Mouse (Mus musculus): ENCODE data around the gene Ephb2.

The Ephb2 gene

DNA sequence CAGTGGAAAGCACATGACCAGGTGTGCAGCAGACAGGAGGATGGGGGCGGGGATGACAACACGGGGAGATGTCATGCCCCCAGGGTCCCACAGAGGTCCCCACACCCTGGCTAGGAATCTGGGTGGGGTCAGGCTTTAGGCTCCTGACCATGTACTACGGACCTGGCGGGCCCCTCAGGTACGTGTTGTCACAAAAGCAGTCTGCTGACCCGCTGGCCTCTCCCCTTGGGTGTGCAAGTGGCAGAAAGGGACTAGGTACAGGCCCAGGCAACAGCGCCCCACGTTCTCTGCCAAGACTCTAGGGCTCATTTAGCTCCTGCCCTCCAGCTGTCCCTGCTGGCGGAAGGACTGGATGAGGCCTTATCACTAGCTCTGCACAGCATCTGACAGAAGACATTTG is 105.3 kb downstream of the Ephb2 start:
- DNase-seq = no peak

DNA sequence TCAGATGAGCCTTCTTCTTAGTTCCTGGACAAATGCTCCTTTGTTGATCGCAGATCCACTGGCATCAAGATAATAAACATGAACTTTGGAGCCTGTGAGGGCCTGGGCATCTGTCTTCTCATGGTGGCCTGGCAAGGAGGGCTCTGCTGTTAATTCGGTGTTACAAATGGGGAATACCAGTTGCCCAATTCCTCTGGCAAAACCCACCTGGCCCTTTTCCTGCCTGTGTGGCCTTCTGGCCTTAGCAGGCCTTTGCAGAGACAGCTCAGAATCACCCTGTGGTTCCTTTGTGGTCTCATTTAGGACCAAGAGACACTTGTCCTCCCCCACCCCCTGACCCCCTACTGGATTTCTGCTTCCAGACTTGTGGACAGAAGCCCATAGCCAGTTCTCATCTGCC is 106.2 kb downstream of the Ephb2 start:
- no peak for DNase-seq

GRCm38 (mm10) chr4:136726941-136727340 is 108.8 kb downstream of the Ephb2 start:
- no peak for DNase-seq

DNA sequence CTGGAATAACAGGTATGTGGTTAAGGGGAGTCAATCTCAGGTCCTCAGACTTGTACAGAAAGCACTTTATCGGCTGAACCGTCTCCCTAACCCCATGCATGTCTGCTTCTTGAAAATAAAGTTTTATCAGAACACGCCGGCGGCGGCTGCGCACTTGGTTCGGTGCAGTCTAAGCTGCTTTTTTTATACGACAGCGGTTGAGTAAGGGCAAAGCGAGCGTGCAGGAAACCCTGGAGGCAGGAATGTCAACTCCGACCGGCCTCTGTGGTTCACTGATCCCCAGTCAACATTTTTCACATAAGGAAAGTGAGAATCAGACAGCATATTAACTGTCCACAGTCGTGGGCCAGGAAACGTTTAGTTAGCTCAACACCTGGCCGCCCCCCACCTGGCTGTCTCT is 111.1 kb downstream of the Ephb2 start:
- no peak for DNase-seq

DNA sequence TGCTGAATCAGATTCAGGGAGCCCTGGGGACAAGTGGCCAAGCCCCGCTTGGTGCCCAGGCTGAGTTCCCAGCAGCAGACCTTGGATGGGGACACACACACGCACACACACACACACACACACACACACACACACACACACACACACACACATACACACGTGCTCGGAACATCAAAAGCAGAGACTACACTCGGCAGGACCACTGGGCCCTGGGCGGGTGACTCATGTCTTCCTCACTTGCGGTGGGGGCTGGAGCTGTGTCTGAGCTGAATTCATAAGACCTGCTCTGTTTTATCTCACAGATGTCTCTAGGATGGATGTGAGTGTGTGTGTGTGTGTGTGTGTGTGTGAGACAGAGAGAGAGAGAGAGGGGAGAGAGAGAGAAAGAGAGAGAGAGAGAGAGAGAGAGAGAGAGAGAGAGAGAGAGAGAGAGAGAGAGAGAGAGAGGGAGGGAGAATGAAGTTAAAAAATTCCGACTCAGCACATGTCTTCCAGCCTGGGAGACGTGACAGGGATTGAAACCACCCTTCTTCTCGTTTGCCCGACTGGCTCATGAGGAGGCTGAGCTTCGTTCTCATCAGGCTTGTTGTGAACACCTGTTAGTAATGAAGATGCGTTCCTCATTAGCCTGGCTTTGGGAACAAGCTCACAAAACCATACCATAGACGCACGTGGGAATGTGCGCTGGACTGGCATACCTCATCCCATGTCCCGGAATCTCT is 113.3 kb downstream of the Ephb2 start:
- DNase-seq = no peak

DNA sequence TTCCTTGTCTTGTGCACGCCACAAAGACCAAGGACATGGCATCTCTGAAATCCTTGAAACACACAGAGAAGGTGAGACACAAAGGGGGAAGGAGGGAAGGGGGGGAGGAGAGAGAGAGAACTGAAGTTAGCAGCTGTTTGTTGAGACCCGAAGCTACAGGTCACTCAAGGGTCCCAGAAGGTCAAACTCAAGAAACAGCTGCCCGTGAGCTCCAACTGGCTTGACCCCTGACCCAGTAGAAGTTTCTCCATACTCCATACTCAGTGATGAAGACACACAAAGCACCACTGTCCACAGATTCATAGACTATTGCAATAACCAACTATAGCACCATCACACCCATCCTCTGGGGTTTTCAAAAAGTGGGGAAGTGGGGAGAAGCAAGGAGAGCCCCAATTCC is 113.9 kb downstream of the Ephb2 start:
- no peak for DNase-seq

DNA sequence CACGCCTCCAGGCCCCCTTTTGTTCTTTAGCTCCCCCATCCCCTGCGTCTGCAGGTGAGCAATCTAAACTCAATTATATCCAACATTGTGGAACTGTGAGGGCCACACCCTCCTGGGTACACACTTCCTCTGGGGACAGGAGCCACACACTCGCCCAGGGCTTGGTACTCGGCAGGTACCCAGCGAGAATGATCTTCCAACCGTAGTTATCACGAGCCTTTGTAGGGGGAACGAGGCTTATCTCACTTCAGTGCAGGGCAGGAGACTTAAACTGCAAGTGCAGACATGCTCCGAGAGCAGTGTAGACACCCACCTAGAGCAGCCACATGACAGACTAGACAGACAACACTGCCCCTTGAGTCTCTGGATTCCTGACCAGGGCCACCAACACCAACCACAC is 115.8 kb downstream of the Ephb2 start:
- no peak for DNase-seq

GRCm38 (mm10) chr4:136718193-136718986 is 117.4 kb downstream of the Ephb2 start:
- DNase-seq = no peak

- DNase-seq = no peak
Measured at GRCm38 (mm10) chr4:136716561-136716972, 119.2 kb downstream of the Ephb2 start.

DNA sequence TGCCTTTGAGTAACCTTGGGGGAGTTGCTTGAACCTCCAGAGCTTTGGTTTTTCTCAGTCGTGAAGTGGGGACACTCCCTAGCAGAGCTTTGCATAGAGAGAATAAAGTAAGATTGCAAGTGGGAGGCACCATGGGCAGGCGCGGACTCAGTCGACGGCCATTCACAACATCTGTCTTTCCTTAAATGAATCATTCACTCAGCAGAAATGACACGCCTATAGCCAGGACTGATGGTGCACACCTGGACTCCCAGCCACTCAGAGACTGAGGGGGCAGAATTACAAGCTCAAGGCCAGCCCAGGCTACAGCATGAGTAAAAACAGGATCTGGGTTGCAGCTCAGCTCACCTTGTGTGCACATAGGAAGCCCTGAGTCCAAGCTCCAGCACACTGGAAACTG is 121.3 kb downstream of the Ephb2 start:
- DNase-seq = no peak

DNA sequence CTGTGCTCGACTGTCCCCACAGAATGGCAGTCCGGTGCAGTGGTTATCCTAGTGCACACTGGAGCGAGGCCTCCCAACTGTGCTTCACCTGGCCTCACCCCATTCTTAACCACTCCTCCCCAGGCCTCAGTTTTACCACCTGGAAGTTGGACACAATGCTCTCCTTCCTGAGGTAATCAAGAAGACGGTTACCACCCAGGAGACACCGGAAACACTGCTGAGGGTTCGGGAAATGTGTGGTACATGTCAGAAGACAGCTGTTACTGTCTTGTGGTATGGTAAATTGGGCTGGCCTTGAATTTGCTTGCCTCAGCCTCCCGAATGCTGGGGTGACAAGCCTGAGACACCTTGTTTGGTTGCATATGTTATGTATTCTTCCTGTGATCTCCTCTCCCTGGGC is 121.9 kb downstream of the Ephb2 start:
- DNase-seq = peak in 1 of 2 experiments; percentile 22

- DNase-seq = peak; percentile 7 to 29
Measured at GRCm38 (mm10) chr4:136713431-136713830, 122.4 kb downstream of the Ephb2 start.

DNA sequence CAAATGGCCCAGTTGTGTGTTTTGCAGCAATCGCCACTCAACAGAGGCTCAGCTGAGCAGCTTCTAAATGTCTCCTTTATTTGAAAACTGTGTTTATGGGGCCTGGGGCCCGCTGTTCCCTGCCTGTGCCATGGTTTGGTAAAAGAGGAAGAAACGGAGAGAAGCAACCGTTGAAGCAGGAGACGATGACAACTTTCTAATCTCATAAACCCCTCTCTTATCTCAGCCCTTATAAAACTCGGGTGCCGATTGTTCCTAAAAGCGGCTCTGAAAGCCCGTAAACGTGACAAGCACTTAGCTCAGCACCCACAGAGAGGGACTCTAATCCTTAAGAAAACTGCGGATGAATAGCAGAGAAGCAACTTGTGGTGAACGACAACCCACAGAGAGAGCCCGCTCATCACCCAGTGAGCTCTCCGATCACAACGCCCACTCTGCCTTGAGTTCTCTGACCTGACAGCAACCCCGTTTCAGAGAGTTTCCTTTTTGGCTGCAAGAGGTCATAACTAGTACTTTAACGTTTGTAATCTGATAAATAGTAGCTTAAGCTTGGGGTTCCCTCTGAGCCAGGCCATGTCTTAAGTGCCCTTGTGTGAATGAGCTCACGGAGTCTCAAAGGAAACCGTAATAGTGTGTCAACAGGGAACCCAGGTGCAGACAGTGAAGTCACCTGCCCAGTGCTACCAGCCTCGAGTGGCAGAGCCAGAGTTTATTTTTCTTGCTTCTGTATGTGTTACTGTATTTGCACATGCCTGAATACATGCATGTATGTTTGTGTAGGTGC is 123.6 kb downstream of the Ephb2 start:
- peak; percentile 15 to 19 for DNase-seq

DNA sequence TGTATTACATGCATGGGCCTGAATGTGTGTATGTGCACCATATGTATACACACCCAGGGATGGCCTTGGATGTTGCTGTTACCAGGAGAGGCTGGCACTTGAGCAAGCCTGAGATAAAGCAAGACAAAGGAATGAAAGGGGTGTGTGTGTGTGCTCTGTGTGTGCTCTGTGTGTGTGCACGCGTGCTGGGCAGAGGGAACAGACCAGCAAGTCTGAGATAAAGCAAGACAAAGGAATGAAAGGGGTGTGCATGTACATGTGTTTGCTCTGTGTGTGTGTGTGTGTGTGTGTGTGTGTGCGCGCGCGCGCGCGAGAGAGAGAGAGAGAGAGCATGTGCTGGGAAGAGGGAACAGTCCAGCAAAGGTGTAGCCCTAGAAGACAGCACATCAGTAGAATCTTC is 125.4 kb downstream of the Ephb2 start:
- DNase-seq = no peak

- no peak for DNase-seq
Measured at GRCm38 (mm10) chr4:136708956-136709355, 126.8 kb downstream of the Ephb2 start.

- DNase-seq = no peak
Measured at GRCm38 (mm10) chr4:136706696-136707095, 129.1 kb downstream of the Ephb2 start.

- no peak for DNase-seq
Measured at GRCm38 (mm10) chr4:136705091-136705490, 130.7 kb downstream of the Ephb2 start.

GRCm38 (mm10) chr4:136704551-136704950 is 131.2 kb downstream of the Ephb2 start:
- DNase-seq = no peak

DNA sequence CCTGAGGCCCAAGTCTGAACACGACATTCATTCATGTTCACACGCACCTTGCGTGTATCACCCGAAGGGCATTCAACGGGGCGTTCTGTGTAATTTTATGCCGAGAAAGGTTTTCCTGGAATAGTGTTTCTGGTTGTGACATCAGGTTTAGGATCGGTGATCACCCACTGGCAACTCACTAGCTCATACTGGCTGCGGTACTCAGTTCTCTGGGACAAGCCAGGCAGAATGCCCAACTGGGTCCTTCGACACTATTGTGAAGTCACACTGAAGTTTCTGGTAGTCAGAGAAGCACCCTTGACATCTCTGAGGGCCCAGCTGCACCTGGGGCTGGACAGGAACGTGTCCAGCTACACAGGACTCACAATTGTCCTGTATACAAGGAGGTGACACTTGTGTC is 132.4 kb downstream of the Ephb2 start:
- DNase-seq = no peak

DNA sequence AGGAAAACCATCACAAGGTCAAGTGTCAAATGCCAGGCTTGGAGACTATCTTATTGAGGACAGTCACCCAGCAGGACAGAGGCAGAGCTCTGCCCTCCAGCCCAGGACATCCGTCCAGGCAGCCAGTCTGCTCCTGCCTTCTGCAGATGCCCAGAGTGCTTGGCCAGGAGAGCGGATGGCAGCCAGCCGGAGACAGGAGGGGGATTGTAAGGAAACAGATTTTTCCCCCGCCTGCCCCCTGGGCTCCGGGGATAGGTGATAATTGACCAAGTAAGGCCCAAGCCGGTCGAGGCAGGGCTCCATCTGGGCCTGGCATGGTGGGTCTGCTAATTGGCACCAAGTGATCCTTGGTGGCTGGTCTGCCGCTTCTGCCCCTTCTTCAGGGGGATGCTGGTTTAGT is 133.3 kb downstream of the Ephb2 start:
- no peak for DNase-seq

- no peak for DNase-seq
Measured at GRCm38 (mm10) chr4:136701236-136701635, 134.6 kb downstream of the Ephb2 start.

- no peak for DNase-seq
Measured at GRCm38 (mm10) chr4:136699084-136699450, 136.7 kb downstream of the Ephb2 start.

DNA sequence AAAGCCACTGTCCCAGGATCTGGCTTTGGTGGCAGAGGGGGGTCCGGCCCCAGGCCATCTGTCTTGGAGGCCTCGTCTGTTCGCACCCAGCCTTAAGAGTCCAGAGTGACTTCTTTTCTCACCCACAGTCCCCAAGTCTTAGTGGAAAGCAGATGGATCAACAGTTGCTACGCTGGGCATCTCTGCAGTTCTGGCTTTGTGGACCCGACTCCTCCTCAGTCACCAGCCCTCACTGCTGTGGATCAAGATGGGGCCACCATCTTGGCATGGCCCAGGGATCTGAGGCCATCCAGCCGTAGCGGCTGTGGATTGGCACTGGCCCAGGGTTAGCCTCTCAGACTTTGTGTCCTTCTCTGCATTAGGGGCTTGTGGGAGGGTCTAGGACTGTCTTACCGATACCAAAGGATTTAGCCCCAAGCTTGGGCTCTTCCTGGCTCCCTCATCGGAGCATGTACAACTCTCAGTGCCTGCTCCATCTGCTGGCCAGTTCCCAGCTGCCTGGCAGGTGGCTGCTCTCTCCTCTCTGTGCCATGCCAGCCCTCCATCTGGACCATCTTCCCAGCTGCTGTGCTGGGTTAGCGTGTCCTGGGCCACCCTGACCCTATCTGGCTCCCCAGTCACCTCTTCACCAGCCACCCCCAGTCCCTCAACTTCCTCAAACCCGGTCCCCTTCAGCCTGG is 137.2 kb downstream of the Ephb2 start:
- no peak for DNase-seq
